Mouse (Mus musculus) midbrain, embryonic 15.5 days (tissue): ENCODE measurements around the gene Rdh8. TPM values are rescaled to one million over a fixed set of nuclear protein-coding genes. Genes with fewer than 3 reads are reported as not detected.

Source experiments
- ATAC-seq: fragments of 200-750 bp; cut with Nextera tagmentation; replicated peaks from 2 replicates; pipeline ENCODE4 v1.8.0; 2017; ENCODE audit warnings: moderate TSS enrichment
- H3K27ac ChIP-seq: fragments of 300-500 bp; sonication (generic); 2 replicates; pipeline ENCODE4 v1.5.1; 2015; ENCODE audit warnings: mild to moderate bottlenecking, inconsistent platforms
- H3K27me3 ChIP-seq: fragments of 300-500 bp; sonication (generic); replicated peaks from 2 replicates; pipeline ENCODE4 v1.6.1; 2015; ENCODE audit warnings: inconsistent platforms
- H3K36me3 ChIP-seq: fragments of 300-500 bp; sonication (generic); replicated peaks from 2 replicates; pipeline ENCODE4 v1.6.1; 2015; ENCODE audit warnings: inconsistent platforms
- H3K4me1 ChIP-seq: fragments of 300-500 bp; sonication (generic); 2 replicates; pipeline ENCODE4 v1.6.1; 2015; ENCODE audit warnings: inconsistent platforms
- H3K4me2 ChIP-seq: fragments of 300-500 bp; sonication (generic); 2 replicates; pipeline ENCODE4 v1.6.1; 2015; ENCODE audit warnings: inconsistent platforms, mild to moderate bottlenecking, moderate library complexity
- H3K4me3 ChIP-seq: fragments of 300-500 bp; sonication (generic); 2 replicates; pipeline ENCODE4 v1.5.1; 2015; ENCODE audit warnings: mild to moderate bottlenecking, inconsistent platforms
- H3K9ac ChIP-seq: fragments of 300-500 bp; sonication (generic); 2 replicates; pipeline ENCODE4 v1.6.1; 2015; ENCODE audit warnings: mild to moderate bottlenecking, inconsistent platforms
- H3K9me3 ChIP-seq: fragments of 300-500 bp; sonication (generic); 2 replicates; pipeline ENCODE4 v1.6.1; 2016; ENCODE audit warnings: inconsistent platforms
- WGBS: fragments of 180-500 bp; shearing (Covaris S2); methylation state at CpG from one replicate; pipeline ENCODE4 v1.1.7; 2015; ENCODE audit warnings: mixed read lengths; 5-methylcytosine and 5-hydroxymethylcytosine counted together
- polyA plus RNA-seq: library from polyadenylated mRNA; unstranded; fragments of >200 nt; fragmentation: Nextera tagmentation; extraction: Ambion mirVana; gene quantifications from 2 replicates; pipeline ENCODE4 v1.2.1, GENCODE M21; 2015

The Rdh8 gene
- polyA plus RNA-seq, 1 experiment from 2014 or later, result not detected

- 70% methylated on average over 4 of the region's 4 CpGs for WGBS
- no peak overlapping the region for H3K4me3 ChIP-seq
- no peak for ATAC-seq
- H3K9me3 ChIP-seq, result no peaks in the 10 kb centered on the region
- 0 out of 2 replicates have a peak, but pooled peaks cover 3% of the 10 kb centered on the region for H3K27me3 ChIP-seq
- no peaks in the 10 kb centered on the region for H3K4me1 ChIP-seq
- H3K27ac ChIP-seq, result no peak overlapping the region
- no peak overlapping the region for H3K9ac ChIP-seq
- H3K36me3 ChIP-seq, result no peaks in the 10 kb centered on the region
- no peak overlapping the region for H3K4me2 ChIP-seq
Measured at GRCm38 (mm10) chr9:20842211-20842610, 23.9 kb downstream of the Rdh8 start.

GRCm38 (mm10) chr9:20842670-20843069 lies 24.4 kb downstream of the Rdh8 start:
- no peak overlapping the region for H3K4me2 ChIP-seq
- no peak overlapping the region for H3K27ac ChIP-seq
- no peak overlapping the region for H3K9ac ChIP-seq
- H3K27me3 ChIP-seq, result 0 out of 2 replicates have a peak, but pooled peaks cover 3% of the 10 kb centered on the region
- H3K4me1 ChIP-seq, result no peaks in the 10 kb centered on the region
- no peak overlapping the region for H3K4me3 ChIP-seq
- no peaks in the 10 kb centered on the region for H3K36me3 ChIP-seq
- ATAC-seq, result no peak
- no peaks in the 10 kb centered on the region for H3K9me3 ChIP-seq
- 28% methylated on average over 2 of the region's 2 CpGs for WGBS

- no peak overlapping the region for H3K4me3 ChIP-seq
- no peak overlapping the region for H3K27ac ChIP-seq
- no peak overlapping the region for H3K9ac ChIP-seq
- ATAC-seq, result no peak
- 86% methylated on average over 2 of the region's 2 CpGs for WGBS
- no peak overlapping the region for H3K4me2 ChIP-seq
- H3K9me3 ChIP-seq, result no peaks in the 10 kb centered on the region
- no peaks in the 10 kb centered on the region for H3K36me3 ChIP-seq
- H3K4me1 ChIP-seq, result no peaks in the 10 kb centered on the region
- H3K27me3 ChIP-seq, result no peaks in the 10 kb centered on the region
Measured at GRCm38 (mm10) chr9:20850179-20850578, 31.9 kb downstream of the Rdh8 start.

GRCm38 (mm10) chr9:20857131-20857530 lies 38.8 kb downstream of the Rdh8 start:
- peaks cover 6% of the 10 kb centered on the region; the same call in 1 of the 2 replicates for H3K27me3 ChIP-seq
- H3K4me1 ChIP-seq, result no peaks in the 10 kb centered on the region
- H3K27ac ChIP-seq, result no peak overlapping the region
- H3K36me3 ChIP-seq, result no peaks in the 10 kb centered on the region
- H3K4me2 ChIP-seq, result no peak overlapping the region
- 13% methylated on average over 6 of the region's 6 CpGs for WGBS
- H3K4me3 ChIP-seq, result no peak overlapping the region
- no peak overlapping the region for H3K9ac ChIP-seq
- H3K9me3 ChIP-seq, result no peaks in the 10 kb centered on the region
- no peak for ATAC-seq

GRCm38 (mm10) chr9:20859926-20860325 lies 41.6 kb downstream of the Rdh8 start:
- no peak overlapping the region for H3K9ac ChIP-seq
- no peak for ATAC-seq
- H3K27ac ChIP-seq, result no peak overlapping the region
- H3K4me2 ChIP-seq, result no peak overlapping the region
- H3K4me1 ChIP-seq, result no peaks in the 10 kb centered on the region
- H3K36me3 ChIP-seq, result no peaks in the 10 kb centered on the region
- no peak overlapping the region for H3K4me3 ChIP-seq
- 50% methylated on average over 6 of the region's 6 CpGs for WGBS
- no peaks in the 10 kb centered on the region for H3K9me3 ChIP-seq
- peaks cover 6% of the 10 kb centered on the region; the same call in 1 of the 2 replicates for H3K27me3 ChIP-seq

GRCm38 (mm10) chr9:20861821-20862220 lies 43.5 kb downstream of the Rdh8 start:
- ATAC-seq, result no peak
- 11% methylated on average over 4 of the region's 4 CpGs for WGBS

GRCm38 (mm10) chr9:20862225-20862624 lies 43.9 kb downstream of the Rdh8 start:
- H3K27ac ChIP-seq, result no peak overlapping the region
- peaks cover 9% of the 10 kb centered on the region; the same call in 1 of the 2 replicates for H3K27me3 ChIP-seq
- H3K9ac ChIP-seq, result no peak overlapping the region
- H3K9me3 ChIP-seq, result no peaks in the 10 kb centered on the region
- no peaks in the 10 kb centered on the region for H3K36me3 ChIP-seq
- no peak overlapping the region for H3K4me2 ChIP-seq
- WGBS, result 65% methylated on average over 4 of the region's 4 CpGs
- H3K4me3 ChIP-seq, result no peak overlapping the region
- no peak for ATAC-seq
- H3K4me1 ChIP-seq, result no peaks in the 10 kb centered on the region

More at GRCm38 (mm10) chr9:20861821-20862220, 43.5 kb downstream of the Rdh8 start:
- Histone ChIP-seq H3K4me1 (no peaks in the 10 kb centered on the region), H3K27me3 (peaks cover 9% of the 10 kb centered on the region; the same call in 1 of the 2 replicates), H3K9me3 (no peaks in the 10 kb centered on the region), H3K36me3 (no peaks in the 10 kb centered on the region), H3K4me3 (no peak overlapping the region), H3K9ac (no peak overlapping the region), H3K4me2 (no peak overlapping the region), H3K27ac (no peak overlapping the region)

- no peak overlapping the region for H3K9ac ChIP-seq
- ATAC-seq, result no peak
- no peaks in the 10 kb centered on the region for H3K9me3 ChIP-seq
- 59% methylated on average over 3 of the region's 3 CpGs for WGBS
- peaks cover 36% of the 10 kb centered on the region for H3K27me3 ChIP-seq
- no peak overlapping the region for H3K4me3 ChIP-seq
- H3K4me2 ChIP-seq, result no peak overlapping the region
- no peak overlapping the region for H3K27ac ChIP-seq
- H3K4me1 ChIP-seq, result peaks cover 3% of the 10 kb centered on the region; the same call in 1 of the 2 replicates
- no peaks in the 10 kb centered on the region for H3K36me3 ChIP-seq
Measured at GRCm38 (mm10) chr9:20866879-20867278, 48.6 kb downstream of the Rdh8 start.

- H3K4me1 ChIP-seq, result peaks cover 3% of the 10 kb centered on the region; the same call in 1 of the 2 replicates
- peaks cover 36% of the 10 kb centered on the region for H3K27me3 ChIP-seq
- peak within 1 kb of the TSS; percentile 47 for H3K4me2 ChIP-seq
- WGBS, result 10% methylated on average over 53 of the region's 53 CpGs
- no peak within 1 kb of the TSS for H3K9ac ChIP-seq
- no peaks in the 10 kb centered on the region for H3K9me3 ChIP-seq
- no peak within 1 kb of the TSS for H3K27ac ChIP-seq
- H3K36me3 ChIP-seq, result no peaks in the 10 kb centered on the region
- peak within 1 kb of the TSS; percentile 34 for H3K4me3 ChIP-seq
- ATAC-seq, result peak; percentile 40; the same call in 1 of the 2 replicates
Measured at GRCm38 (mm10) chr9:20868448-20869001, 50.2 kb downstream of the Rdh8 start, which contains the start of gene A230050P20Rik. Gene A230050P20Rik (plus strand): TSS chr9:20868642.

- no peak for ATAC-seq
- 9% methylated on average over 19 of the region's 19 CpGs for WGBS
- Histone ChIP-seq H3K4me3 (peak overlapping the region; percentile 34), H3K36me3 (no peaks in the 10 kb centered on the region), H3K9ac (no peak overlapping the region), H3K9me3 (no peaks in the 10 kb centered on the region), H3K4me2 (peak overlapping the region; percentile 47), H3K27me3 (peaks cover 36% of the 10 kb centered on the region), H3K4me1 (peaks cover 3% of the 10 kb centered on the region; the same call in 1 of the 2 replicates), H3K27ac (no peak overlapping the region)
Measured at GRCm38 (mm10) chr9:20869246-20869645, 50.9 kb downstream of the Rdh8 start.

- no peak for ATAC-seq
- Histone ChIP-seq H3K27me3 (peaks cover 36% of the 10 kb centered on the region), H3K4me2 (no peak overlapping the region), H3K27ac (no peak overlapping the region), H3K9me3 (no peaks in the 10 kb centered on the region), H3K4me1 (peaks cover 3% of the 10 kb centered on the region; the same call in 1 of the 2 replicates), H3K4me3 (no peak overlapping the region), H3K36me3 (no peaks in the 10 kb centered on the region), H3K9ac (no peak overlapping the region)
- WGBS, result 75% methylated on average over 12 of the region's 12 CpGs
Measured at GRCm38 (mm10) chr9:20870211-20871173, 52.2 kb downstream of the Rdh8 start.

- no peaks in the 10 kb centered on the region for H3K36me3 ChIP-seq
- H3K9me3 ChIP-seq, result no peaks in the 10 kb centered on the region
- H3K9ac ChIP-seq, result no peak overlapping the region
- H3K27me3 ChIP-seq, result peaks cover 24% of the 10 kb centered on the region
- H3K27ac ChIP-seq, result no peak overlapping the region
- H3K4me2 ChIP-seq, result no peak overlapping the region
- H3K4me1 ChIP-seq, result peaks cover 18% of the 10 kb centered on the region
- 88% methylated on average over 10 of the region's 10 CpGs for WGBS
- no peak for ATAC-seq
- H3K4me3 ChIP-seq, result no peak overlapping the region
Measured at GRCm38 (mm10) chr9:20872991-20873390, 54.7 kb downstream of the Rdh8 start.
